Mouse (Mus musculus): ENCODE measurements around the gene Cdc6. TPM values are rescaled to one million over a fixed set of nuclear protein-coding genes. Genes with fewer than 3 reads are reported as not detected.

The Cdc6 gene
- polyA plus RNA-seq, 1 experiment, result 55.8 TPM

DNA sequence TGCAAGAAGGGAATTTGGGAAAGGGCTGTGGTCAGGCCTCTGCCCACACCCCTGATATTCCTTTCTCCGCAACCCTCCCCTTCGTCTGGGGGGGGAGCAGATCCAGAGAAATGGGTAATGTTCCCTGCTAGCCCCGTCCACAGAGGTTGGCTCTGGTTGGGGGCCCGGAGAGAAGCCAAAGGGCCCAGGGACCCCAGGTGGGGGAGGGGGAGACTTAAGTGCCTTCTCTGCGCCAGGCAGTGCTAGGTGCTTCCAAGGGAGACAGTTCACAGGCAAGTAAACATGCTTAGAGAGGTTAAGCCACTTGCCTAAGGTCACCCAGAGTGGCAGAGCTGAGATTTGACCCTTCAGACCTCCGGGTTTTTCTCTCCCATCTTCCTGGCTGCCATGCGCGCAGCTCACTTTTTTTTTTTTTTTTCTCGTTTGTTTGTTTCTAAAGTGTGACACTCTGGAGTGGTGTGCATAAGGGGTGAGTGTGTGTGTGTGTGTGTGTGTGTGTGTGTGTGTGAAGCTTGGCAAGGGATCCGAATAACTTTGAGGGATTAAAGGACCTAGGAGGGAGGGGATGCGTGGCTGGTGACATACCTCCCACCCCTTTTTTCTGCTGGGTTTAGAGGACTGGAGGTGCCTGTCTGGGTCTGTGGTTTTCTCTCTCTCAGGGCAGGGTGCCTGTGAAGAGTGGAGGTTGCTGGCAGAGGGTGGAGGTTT is 37.5 kb downstream of the Cdc6 start:
- Histone ChIP-seq H3K4me1 (ENCODE audit: control insufficient read depth, insufficient read depth, low read length) (peaks cover 8% of the 10 kb centered on the region), H3K9me3 (replicated peaks; ENCODE audit: control insufficient read depth, insufficient read depth, low read length, poor library complexity, severe bottlenecking) (no peaks in the 10 kb centered on the region), H3K27ac (ENCODE audit: insufficient read depth, low read length) (0 out of 2 replicates have a peak overlapping the region, but pooled peaks have one; percentile 48), H3K9ac (ENCODE audit: low read depth, poor library complexity, severe bottlenecking) (peak overlapping the region; percentile 27), H3K36me3 (ENCODE audit: control insufficient read depth, insufficient read depth, low read length, poor library complexity, severe bottlenecking) (no peaks in the 10 kb centered on the region), H3K27me3 (ENCODE audit: control insufficient read depth, insufficient read depth, low read length, poor library complexity, severe bottlenecking) (no peaks in the 10 kb centered on the region), H3K4me3 (ENCODE audit: low read depth, low read length) (no peak overlapping the region)
- no peak for TF ChIP-seq CTCF (IDR thresholded peaks at IDR 0.05; ENCODE audit: low read depth, low read length)
- no peak for TF ChIP-seq POLR2A (IDR thresholded peaks at IDR 0.05; ENCODE audit: insufficient read depth, low read length)
- no peak for TF ChIP-seq EP300 (IDR thresholded peaks at IDR 0.05; ENCODE audit: insufficient read depth, low read depth, low read length)

DNA sequence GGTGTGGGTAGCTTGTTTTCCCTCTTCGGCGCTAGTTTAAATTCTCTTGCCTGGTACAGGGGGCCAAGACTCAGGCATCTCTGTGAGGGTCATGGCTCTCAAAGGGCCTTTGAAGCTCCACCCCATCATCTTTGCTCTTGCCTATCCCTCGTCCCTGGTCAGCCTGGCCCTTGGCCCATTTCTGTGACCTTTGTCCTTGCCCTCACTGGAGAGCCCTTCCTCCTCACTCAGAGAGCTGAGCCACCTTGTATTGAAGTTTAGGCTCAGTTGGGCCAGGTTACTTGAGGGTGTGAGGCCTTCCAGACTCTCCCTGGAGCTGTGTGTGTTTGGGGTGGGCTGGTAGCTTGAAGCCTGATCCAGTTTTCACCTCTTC is 38.0 kb downstream of the Cdc6 start:
- H3K27ac ChIP-seq (ENCODE audit: insufficient read depth, low read length), result no peak overlapping the region

DNA sequence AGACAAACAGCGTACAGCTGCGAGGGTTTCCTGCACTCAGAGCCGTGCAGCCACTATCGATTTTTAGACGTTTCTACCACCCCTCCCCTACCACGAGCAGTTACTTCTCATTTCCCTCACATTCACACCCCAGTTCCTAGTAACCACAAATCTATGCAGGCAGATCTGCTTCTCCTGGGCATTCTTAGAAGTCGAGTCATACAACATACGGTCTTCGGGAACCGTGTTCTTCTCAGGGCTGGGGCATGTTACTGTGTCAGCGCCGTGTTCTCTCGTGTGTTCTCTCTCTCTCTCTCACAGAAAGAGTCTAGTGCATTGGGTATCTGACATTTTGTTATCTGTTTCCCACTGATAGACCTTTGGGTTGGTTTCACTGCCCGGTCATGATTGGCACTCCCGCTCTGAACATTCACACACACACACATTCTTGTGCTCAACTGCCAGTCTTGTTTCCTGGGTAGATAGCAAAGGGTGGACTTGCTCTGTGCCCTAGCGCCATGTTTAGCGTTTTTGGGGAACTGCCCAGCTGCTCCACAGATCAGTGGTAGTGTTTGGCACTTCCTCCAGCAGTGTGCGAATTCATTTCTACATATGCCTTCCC is 40.5 kb downstream of the Cdc6 start:
- no peaks in the 10 kb centered on the region for H3K9me3 ChIP-seq (replicated peaks; ENCODE audit: control insufficient read depth, insufficient read depth, low read length, poor library complexity, severe bottlenecking)
- H3K36me3 ChIP-seq (ENCODE audit: control insufficient read depth, insufficient read depth, low read length, poor library complexity, severe bottlenecking), result 0 out of 2 replicates have a peak, but pooled peaks cover 3% of the 10 kb centered on the region
- H3K9ac ChIP-seq (ENCODE audit: low read depth, poor library complexity, severe bottlenecking), result no peak overlapping the region
- peaks cover 5% of the 10 kb centered on the region for H3K4me1 ChIP-seq (ENCODE audit: control insufficient read depth, insufficient read depth, low read length)
- TF ChIP-seq POLR2A (IDR thresholded peaks at IDR 0.05; ENCODE audit: insufficient read depth, low read length) (no peak), CTCF (IDR thresholded peaks at IDR 0.05; ENCODE audit: low read depth, low read length) (no peak), EP300 (IDR thresholded peaks at IDR 0.05; ENCODE audit: insufficient read depth, low read depth, low read length) (no peak)
- no peaks in the 10 kb centered on the region for H3K27me3 ChIP-seq (ENCODE audit: control insufficient read depth, insufficient read depth, low read length, poor library complexity, severe bottlenecking)
- H3K27ac ChIP-seq (ENCODE audit: insufficient read depth, low read length), result no peak overlapping the region
- no peak overlapping the region for H3K4me3 ChIP-seq (ENCODE audit: low read depth, low read length)

More for the DNA sequence above, 38.0 kb downstream of the Cdc6 start:
- Histone ChIP-seq H3K27me3 (ENCODE audit: control insufficient read depth, insufficient read depth, low read length, poor library complexity, severe bottlenecking) (no peaks in the 10 kb centered on the region), H3K9ac (ENCODE audit: low read depth, poor library complexity, severe bottlenecking) (no peak overlapping the region), H3K36me3 (ENCODE audit: control insufficient read depth, insufficient read depth, low read length, poor library complexity, severe bottlenecking) (0 out of 2 replicates have a peak, but pooled peaks cover 3% of the 10 kb centered on the region), H3K9me3 (replicated peaks; ENCODE audit: control insufficient read depth, insufficient read depth, low read length, poor library complexity, severe bottlenecking) (no peaks in the 10 kb centered on the region), H3K4me1 (ENCODE audit: control insufficient read depth, insufficient read depth, low read length) (peaks cover 5% of the 10 kb centered on the region), H3K4me3 (ENCODE audit: low read depth, low read length) (no peak overlapping the region)
- no peak for TF ChIP-seq EP300 (IDR thresholded peaks at IDR 0.05; ENCODE audit: insufficient read depth, low read depth, low read length)
- no peak for TF ChIP-seq CTCF (IDR thresholded peaks at IDR 0.05; ENCODE audit: low read depth, low read length)
- TF ChIP-seq POLR2A (IDR thresholded peaks at IDR 0.05; ENCODE audit: insufficient read depth, low read length), result no peak

DNA sequence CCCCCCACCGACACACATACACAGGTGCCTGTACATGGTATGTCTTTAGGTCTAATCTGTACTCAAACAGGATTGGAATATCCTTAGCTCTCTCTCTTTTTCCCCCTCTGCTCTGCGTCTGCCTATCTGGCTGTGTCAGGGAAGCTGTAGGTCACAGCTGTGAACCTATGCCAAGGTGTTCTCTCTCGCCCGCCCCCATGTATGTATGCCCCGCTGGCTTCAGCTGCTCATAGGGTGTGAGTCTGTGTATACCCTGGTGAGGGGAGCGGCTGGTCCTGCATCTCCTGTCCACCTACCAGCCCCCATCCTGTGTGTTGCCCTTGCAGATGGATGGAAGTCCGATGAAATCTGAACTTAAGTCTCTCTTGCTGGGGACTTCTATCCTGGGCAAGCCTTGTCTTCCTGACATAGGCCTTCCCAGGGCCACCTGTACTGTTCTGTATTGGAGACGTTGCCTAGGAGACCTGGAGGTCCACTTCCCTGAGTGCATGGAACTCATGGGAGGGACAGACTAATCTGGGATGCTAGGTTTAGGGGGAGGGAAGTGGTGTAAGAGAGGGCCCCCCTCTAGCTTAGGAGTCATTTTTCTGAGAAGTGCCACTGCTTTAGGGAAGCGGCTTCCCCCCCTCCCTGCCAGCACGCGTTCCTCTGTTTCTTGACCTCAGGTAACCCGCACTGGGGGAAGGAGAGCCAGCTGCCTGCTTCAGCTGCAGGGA is 41.8 kb downstream of the Cdc6 start:
- no peak overlapping the region for H3K4me3 ChIP-seq (ENCODE audit: low read depth, low read length)
- no peaks in the 10 kb centered on the region for H3K9me3 ChIP-seq (replicated peaks; ENCODE audit: control insufficient read depth, insufficient read depth, low read length, poor library complexity, severe bottlenecking)
- H3K27ac ChIP-seq (ENCODE audit: insufficient read depth, low read length), result no peak overlapping the region
- no peaks in the 10 kb centered on the region for H3K4me1 ChIP-seq (ENCODE audit: control insufficient read depth, insufficient read depth, low read length)
- TF ChIP-seq POLR2A (IDR thresholded peaks at IDR 0.05; ENCODE audit: insufficient read depth, low read length) (no peak), CTCF (IDR thresholded peaks at IDR 0.05; ENCODE audit: low read depth, low read length) (no peak), EP300 (IDR thresholded peaks at IDR 0.05; ENCODE audit: insufficient read depth, low read depth, low read length) (no peak)
- H3K36me3 ChIP-seq (ENCODE audit: control insufficient read depth, insufficient read depth, low read length, poor library complexity, severe bottlenecking), result 0 out of 2 replicates have a peak, but pooled peaks cover 3% of the 10 kb centered on the region
- H3K9ac ChIP-seq (ENCODE audit: low read depth, poor library complexity, severe bottlenecking), result no peak overlapping the region
- no peaks in the 10 kb centered on the region for H3K27me3 ChIP-seq (ENCODE audit: control insufficient read depth, insufficient read depth, low read length, poor library complexity, severe bottlenecking)

DNA sequence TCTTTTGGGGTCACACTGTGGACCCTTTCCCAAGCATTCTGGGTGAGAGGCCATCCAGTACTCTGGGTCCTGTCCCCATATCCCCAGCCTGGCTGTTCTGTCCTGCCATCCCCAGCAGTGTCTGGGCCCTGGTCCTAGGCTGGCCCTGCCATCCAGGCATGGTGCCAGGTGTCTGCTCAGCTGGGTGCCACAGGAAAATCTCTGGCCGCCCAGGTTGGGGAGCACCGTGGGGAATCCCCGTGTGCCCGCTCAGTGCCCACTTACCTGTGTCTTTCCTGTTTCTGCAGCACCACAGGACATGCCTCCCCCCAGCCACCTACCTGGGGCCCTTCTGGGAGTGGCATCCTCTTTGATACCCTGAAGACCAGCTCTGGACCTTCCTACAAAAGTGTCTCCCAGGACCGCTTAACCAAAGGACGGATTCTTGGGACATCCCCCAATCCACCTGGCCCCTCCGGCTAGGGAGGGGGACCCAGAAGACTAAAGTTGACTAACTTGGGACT is 42.4 kb downstream of the Cdc6 start:
- Histone ChIP-seq H3K4me3 (ENCODE audit: low read depth, low read length) (no peak overlapping the region), H3K27ac (ENCODE audit: insufficient read depth, low read length) (no peak overlapping the region), H3K27me3 (ENCODE audit: control insufficient read depth, insufficient read depth, low read length, poor library complexity, severe bottlenecking) (no peaks in the 10 kb centered on the region), H3K4me1 (ENCODE audit: control insufficient read depth, insufficient read depth, low read length) (no peaks in the 10 kb centered on the region), H3K36me3 (ENCODE audit: control insufficient read depth, insufficient read depth, low read length, poor library complexity, severe bottlenecking) (0 out of 2 replicates have a peak, but pooled peaks cover 3% of the 10 kb centered on the region), H3K9ac (ENCODE audit: low read depth, poor library complexity, severe bottlenecking) (no peak overlapping the region), H3K9me3 (replicated peaks; ENCODE audit: control insufficient read depth, insufficient read depth, low read length, poor library complexity, severe bottlenecking) (no peaks in the 10 kb centered on the region)
- no peak for TF ChIP-seq POLR2A (IDR thresholded peaks at IDR 0.05; ENCODE audit: insufficient read depth, low read length)
- TF ChIP-seq CTCF (IDR thresholded peaks at IDR 0.05; ENCODE audit: low read depth, low read length), result no peak
- no peak for TF ChIP-seq EP300 (IDR thresholded peaks at IDR 0.05; ENCODE audit: insufficient read depth, low read depth, low read length)

All from ES-Bruce4 (cell line).